Mouse (Mus musculus) CD4-positive, CD25-positive, alpha-beta regulatory T cell, adult 4 months (primary cell): ENCODE measurements at regions not wholly inside any gene's neighbourhood (a gene's known extent, or its start where the extent isn't known, plus 50 kb on each side); places are given as distances from the start of the nearest gene placed in this dataset.

ENCODE experiments used
- ATAC-seq: one replicate; pipeline ENCODE4 v1.8.0; 2017

GRCm38 (mm10) chr17:51526881-51527280 lies 306.2 kb downstream of the Satb1 start:
- ATAC-seq, result no peak

GRCm38 (mm10) chr17:51526464-51526863 lies 306.6 kb downstream of the Satb1 start:
- no peak for ATAC-seq

- ATAC-seq, result no peak
These were observed 307.1 kb downstream of the Satb1 start for GRCm38 (mm10) chr17:51526021-51526420.

GRCm38 (mm10) chr17:51525219-51525618 lies 307.9 kb downstream of the Satb1 start:
- no peak for ATAC-seq

GRCm38 (mm10) chr17:51511917-51512316 lies 321.2 kb downstream of the Satb1 start:
- ATAC-seq, result no peak

GRCm38 (mm10) chr17:51500751-51501150 lies 321.6 kb upstream of the Tbc1d5 start:
- no peak for ATAC-seq

- ATAC-seq, result no peak
These were observed 320.4 kb upstream of the Tbc1d5 start for GRCm38 (mm10) chr17:51499541-51499940.

- no peak for ATAC-seq
These were observed 315.9 kb upstream of the Tbc1d5 start for GRCm38 (mm10) chr17:51495038-51495437.

- ATAC-seq, result no peak
These were observed 310.2 kb upstream of the Tbc1d5 start for GRCm38 (mm10) chr17:51489386-51489785.

- ATAC-seq, result no peak
These were observed 308.8 kb upstream of the Tbc1d5 start for GRCm38 (mm10) chr17:51487918-51488445.

GRCm38 (mm10) chr17:51477810-51478209 lies 298.7 kb upstream of the Tbc1d5 start:
- no peak for ATAC-seq

- no peak for ATAC-seq
These were observed 298.3 kb upstream of the Tbc1d5 start for GRCm38 (mm10) chr17:51477404-51477803.

GRCm38 (mm10) chr17:51462137-51462880 lies 283.2 kb upstream of the Tbc1d5 start:
- ATAC-seq, result no peak

GRCm38 (mm10) chr17:51461248-51461647 lies 282.1 kb upstream of the Tbc1d5 start:
- ATAC-seq, result no peak

GRCm38 (mm10) chr17:51459119-51459518 lies 280.0 kb upstream of the Tbc1d5 start:
- ATAC-seq, result no peak

- no peak for ATAC-seq
These were observed 236.6 kb upstream of the Tbc1d5 start for GRCm38 (mm10) chr17:51415746-51416145.

GRCm38 (mm10) chr17:51414304-51414703 lies 235.2 kb upstream of the Tbc1d5 start:
- no peak for ATAC-seq

- no peak for ATAC-seq
These were observed 234.6 kb upstream of the Tbc1d5 start for GRCm38 (mm10) chr17:51413741-51414140.

- no peak for ATAC-seq
These were observed 232.5 kb upstream of the Tbc1d5 start for GRCm38 (mm10) chr17:51411545-51412094.

GRCm38 (mm10) chr17:51408894-51409293 lies 229.7 kb upstream of the Tbc1d5 start:
- no peak for ATAC-seq

- peak; percentile 87 for ATAC-seq
These were observed 229.2 kb upstream of the Tbc1d5 start for GRCm38 (mm10) chr17:51408367-51408766.

GRCm38 (mm10) chr17:51407046-51407445 lies 227.9 kb upstream of the Tbc1d5 start:
- ATAC-seq, result no peak

GRCm38 (mm10) chr17:51405059-51405458 lies 225.9 kb upstream of the Tbc1d5 start:
- ATAC-seq, result no peak

GRCm38 (mm10) chr17:51397973-51398372 lies 218.8 kb upstream of the Tbc1d5 start:
- no peak for ATAC-seq
